Mouse (Mus musculus) hindbrain, embryonic 14.5 days (tissue): ENCODE data around the gene Mall. TPM values are rescaled to one million over a fixed set of nuclear protein-coding genes. Genes with fewer than 3 reads are reported as not detected.

ENCODE experiments used
- ATAC-seq: fragments of 200-750 bp; cut with Nextera tagmentation; 2 replicates; pipeline ENCODE4 v1.8.0; 2017; ENCODE audit warnings: moderate number of reproducible peaks, mild to moderate bottlenecking, moderate TSS enrichment, moderate library complexity; ENCODE audit not compliant: low FRiP score
- DNase-seq: peaks from one replicate; pipeline ENCODE4 v3.0.0-alpha.2; 2015; ENCODE audit warnings: low spot score
- H3K27ac ChIP-seq: fragments of 300-500 bp; sonication (generic); 2 replicates; pipeline ENCODE4 v1.5.1; 2014; ENCODE audit warnings: mild to moderate bottlenecking, moderate library complexity
- H3K27me3 ChIP-seq: fragments of 300-500 bp; sonication (generic); 2 replicates; pipeline ENCODE4 v1.6.1; 2014; ENCODE audit warnings: mild to moderate bottlenecking, low read length, mixed read lengths; ENCODE audit not compliant: control insufficient read depth, insufficient read depth
- H3K36me3 ChIP-seq: fragments of 300-500 bp; sonication (generic); replicated peaks from 2 replicates; pipeline ENCODE4 v1.6.1; 2014; ENCODE audit not compliant: control insufficient read depth, insufficient read depth
- H3K4me1 ChIP-seq: fragments of 300-500 bp; sonication (generic); replicated peaks from 2 replicates; pipeline ENCODE4 v1.6.1; 2014; ENCODE audit warnings: antibody characterized with exemption, low read length, mixed read lengths; ENCODE audit not compliant: control insufficient read depth, insufficient read depth
- H3K4me2 ChIP-seq: fragments of 300-500 bp; sonication (generic); replicated peaks from 2 replicates; pipeline ENCODE4 v1.6.1; 2014; ENCODE audit warnings: mild to moderate bottlenecking, moderate library complexity
- H3K4me3 ChIP-seq: fragments of 300-500 bp; sonication (generic); replicated peaks from 2 replicates; pipeline ENCODE4 v1.5.1; 2014; ENCODE audit warnings: mild to moderate bottlenecking, low read length
- H3K9ac ChIP-seq: fragments of 300-500 bp; sonication (generic); 2 replicates; pipeline ENCODE4 v1.6.1; 2014
- H3K9me3 ChIP-seq: fragments of 300-500 bp; sonication (generic); 2 replicates; pipeline ENCODE4 v1.6.1; 2016; ENCODE audit warnings: low read length; ENCODE audit not compliant: control insufficient read depth
- WGBS: fragments of 180-500 bp; shearing (Covaris S2); extraction: QIAGEN DNeasy Blood & Tissue Kit; methylation state at CpG from one replicate; pipeline ENCODE4 v1.1.7; 2014; 5-methylcytosine and 5-hydroxymethylcytosine counted together
- polyA plus RNA-seq: library from polyadenylated mRNA; unstranded; fragments of >200 nt; fragmentation: Nextera tagmentation; extraction: Ambion mirVana; gene quantifications from 2 replicates; pipeline ENCODE4 v1.2.1, GENCODE M21; 2014

Mall gene
- 1.3 and 1.4 TPM in 2 replicates for polyA plus RNA-seq

DNA sequence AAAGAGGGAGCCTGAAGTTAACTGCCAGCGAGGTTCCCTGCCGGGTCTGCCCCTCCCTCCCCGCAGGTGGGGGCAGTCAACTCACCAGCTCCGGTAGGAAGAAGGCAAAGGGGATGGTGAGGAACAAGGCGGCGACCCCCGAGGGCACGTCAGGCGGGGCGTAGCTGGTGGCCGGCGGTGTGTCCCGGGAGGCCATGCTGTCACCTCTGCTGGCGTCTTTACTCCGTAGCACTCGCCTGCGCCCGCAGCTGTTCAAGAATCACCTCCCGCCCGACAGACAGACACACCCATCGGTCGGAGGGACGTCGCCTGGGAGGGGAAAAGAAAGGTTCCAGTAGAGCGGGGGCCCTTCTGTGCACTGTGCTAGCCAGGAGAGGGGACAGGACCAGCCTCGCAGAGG, at the start of gene Mall:
TSS of gene Mall (minus strand) at position 262 of the 400 bp plus-strand sequence.
- DNase-seq = no peak
- Histone ChIP-seq H3K9me3 (no peaks in the 10 kb centered on the region), H3K4me1 (no peaks in the 10 kb centered on the region), H3K27me3 (peaks cover 12% of the 10 kb centered on the region; the same call in 1 of the 2 replicates), H3K27ac (no peak within 1 kb of the TSS), H3K4me2 (peak within 1 kb of the TSS; percentile 29), H3K4me3 (no peak within 1 kb of the TSS), H3K36me3 (no peaks in the 10 kb centered on the region), H3K9ac (no peak within 1 kb of the TSS)
- 2% methylated on average over 25 of the region's 26 CpGs for WGBS
- ATAC-seq = no peak

GRCm38 (mm10) chr2:127778451-127778850, 48.7 kb upstream of the Mall start:
- no peaks in the 10 kb centered on the region for H3K9me3 ChIP-seq
- H3K4me2 ChIP-seq = no peak overlapping the region
- H3K36me3 ChIP-seq = peaks cover 22% of the 10 kb centered on the region
- no peak overlapping the region for H3K27ac ChIP-seq
- no peak overlapping the region for H3K9ac ChIP-seq
- no peak overlapping the region for H3K4me3 ChIP-seq
- no peaks in the 10 kb centered on the region for H3K4me1 ChIP-seq
- 95% methylated on average over 5 of the region's 5 CpGs for WGBS
- DNase-seq = no peak
- no peaks in the 10 kb centered on the region for H3K27me3 ChIP-seq
- ATAC-seq = no peak

GRCm38 (mm10) chr2:127775013-127775412, 45.3 kb upstream of the Mall start:
- no peak for DNase-seq
- no peaks in the 10 kb centered on the region for H3K4me1 ChIP-seq
- H3K36me3 ChIP-seq = peaks cover 35% of the 10 kb centered on the region
- no peak overlapping the region for H3K9ac ChIP-seq
- H3K4me3 ChIP-seq = no peak overlapping the region
- H3K9me3 ChIP-seq = no peaks in the 10 kb centered on the region
- H3K27me3 ChIP-seq = no peaks in the 10 kb centered on the region
- ATAC-seq = no peak
- no peak overlapping the region for H3K27ac ChIP-seq
- H3K4me2 ChIP-seq = no peak overlapping the region
- WGBS = 67% methylated on average over 3 of the region's 3 CpGs

- no peak overlapping the region for H3K4me2 ChIP-seq
- H3K27me3 ChIP-seq = no peaks in the 10 kb centered on the region
- H3K4me1 ChIP-seq = no peaks in the 10 kb centered on the region
- ATAC-seq = no peak
- H3K9me3 ChIP-seq = no peaks in the 10 kb centered on the region
- 11% methylated on average over 1 of the region's 1 CpGs for WGBS
- no peak for DNase-seq
- H3K36me3 ChIP-seq = peaks cover 35% of the 10 kb centered on the region
- H3K27ac ChIP-seq = 0 out of 2 replicates have a peak overlapping the region, but pooled peaks have one; percentile 35
- H3K4me3 ChIP-seq = no peak overlapping the region
- H3K9ac ChIP-seq = no peak overlapping the region
Measured at GRCm38 (mm10) chr2:127774578-127774941, 44.8 kb upstream of the Mall start.

GRCm38 (mm10) chr2:127773938-127774577, 44.3 kb upstream of the Mall start:
- no peaks in the 10 kb centered on the region for H3K4me1 ChIP-seq
- no peak overlapping the region for H3K4me3 ChIP-seq
- peak overlapping the region; percentile 35; the same call in 1 of the 2 replicates for H3K27ac ChIP-seq
- 53% methylated on average over 15 of the region's 15 CpGs for WGBS
- H3K27me3 ChIP-seq = no peaks in the 10 kb centered on the region
- H3K4me2 ChIP-seq = peak overlapping the region; percentile 11; the same call in 1 of the 2 replicates
- ATAC-seq (no peak), DNase-seq (peak; percentile 26)
- H3K9ac ChIP-seq = 0 out of 2 replicates have a peak overlapping the region, but pooled peaks have one; percentile 4
- H3K9me3 ChIP-seq = no peaks in the 10 kb centered on the region
- H3K36me3 ChIP-seq = peaks cover 32% of the 10 kb centered on the region

DNA sequence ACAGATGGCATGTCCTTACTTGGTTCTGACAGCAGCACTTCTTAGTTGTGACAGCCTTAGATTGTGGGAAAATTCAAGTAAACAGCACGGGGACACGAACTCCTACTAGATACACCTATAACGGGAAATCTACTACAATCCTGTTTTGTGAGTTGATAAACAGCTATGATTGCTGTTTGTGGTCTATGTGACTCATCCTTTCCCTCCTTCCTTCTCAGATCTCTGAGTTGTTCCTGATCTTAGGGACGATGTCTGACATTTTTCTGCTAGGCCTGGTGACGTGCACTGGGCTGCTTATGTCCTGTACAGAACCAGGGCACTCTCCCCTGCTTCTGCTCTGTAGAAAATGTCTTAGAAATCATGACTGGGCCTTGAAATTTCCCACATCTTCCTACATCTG, 31.9 kb upstream of the Mall start:
- Histone ChIP-seq H3K9ac (no peak overlapping the region), H3K27me3 (no peaks in the 10 kb centered on the region)
- no peak for ATAC-seq

DNA sequence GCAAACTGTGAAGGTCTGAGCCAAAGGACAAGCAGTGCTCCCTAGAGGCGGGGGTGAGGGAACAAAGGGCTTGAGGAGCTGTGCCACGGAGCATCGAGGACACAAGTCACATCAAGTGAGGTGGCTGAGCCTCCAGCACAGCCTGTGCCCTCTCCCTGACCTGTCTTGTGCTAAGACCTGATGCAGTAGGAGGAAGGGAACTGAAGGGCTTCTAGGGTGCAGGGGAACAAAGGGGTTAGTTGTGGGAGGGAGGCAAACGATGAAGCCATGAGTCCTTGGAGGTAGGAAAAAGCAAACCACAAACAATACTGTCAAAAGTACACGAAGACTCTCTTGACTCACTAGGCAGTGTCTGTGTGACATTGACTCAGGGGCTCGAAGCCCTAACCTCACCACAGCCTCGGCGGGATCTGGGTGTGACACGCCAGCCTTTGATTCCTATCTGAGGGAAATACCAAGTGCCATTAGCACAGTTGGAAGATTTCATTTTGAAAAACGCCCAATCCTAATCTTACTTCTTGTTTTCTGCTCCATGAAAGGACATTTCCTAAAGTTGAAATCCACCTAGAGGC, 30.8 kb upstream of the Mall start:
- 74% methylated on average over 10 of the region's 10 CpGs for WGBS
- Histone ChIP-seq H3K4me3 (no peak overlapping the region), H3K4me2 (no peak overlapping the region), H3K27me3 (no peaks in the 10 kb centered on the region), H3K9ac (no peak overlapping the region), H3K9me3 (no peaks in the 10 kb centered on the region), H3K4me1 (no peaks in the 10 kb centered on the region), H3K36me3 (peaks cover 22% of the 10 kb centered on the region), H3K27ac (no peak overlapping the region)
- DNase-seq = no peak
- no peak for ATAC-seq

More for the DNA sequence above, 31.9 kb upstream of the Mall start:
- Histone ChIP-seq H3K4me2 (no peak overlapping the region), H3K9me3 (no peaks in the 10 kb centered on the region), H3K36me3 (peaks cover 26% of the 10 kb centered on the region), H3K4me3 (no peak overlapping the region), H3K4me1 (no peaks in the 10 kb centered on the region), H3K27ac (no peak overlapping the region)
- WGBS = 93% methylated on average over 5 of the region's 5 CpGs
- no peak for DNase-seq

- Histone ChIP-seq H3K4me2 (no peak overlapping the region), H3K4me3 (no peak overlapping the region), H3K27ac (no peak overlapping the region), H3K4me1 (no peaks in the 10 kb centered on the region), H3K9me3 (no peaks in the 10 kb centered on the region), H3K9ac (no peak overlapping the region), H3K27me3 (no peaks in the 10 kb centered on the region), H3K36me3 (peaks cover 18% of the 10 kb centered on the region)
- 96% methylated on average over 6 of the region's 6 CpGs for WGBS
- DNase-seq (no peak), ATAC-seq (no peak)
Measured at GRCm38 (mm10) chr2:127760014-127760413, 30.3 kb upstream of the Mall start.

GRCm38 (mm10) chr2:127759157-127759880, 29.6 kb upstream of the Mall start:
- 91% methylated on average over 5 of the region's 5 CpGs for WGBS
- no peaks in the 10 kb centered on the region for H3K4me1 ChIP-seq
- H3K4me3 ChIP-seq = no peak overlapping the region
- no peak overlapping the region for H3K4me2 ChIP-seq
- no peaks in the 10 kb centered on the region for H3K9me3 ChIP-seq
- H3K9ac ChIP-seq = no peak overlapping the region
- H3K27ac ChIP-seq = no peak overlapping the region
- no peak for DNase-seq
- no peaks in the 10 kb centered on the region for H3K27me3 ChIP-seq
- H3K36me3 ChIP-seq = peaks cover 14% of the 10 kb centered on the region
- no peak for ATAC-seq
